Mouse (Mus musculus): ENCODE results near the gene Phldb3. TPM values are rescaled to one million over a fixed set of nuclear protein-coding genes. Genes with fewer than 3 reads are reported as not detected.

Phldb3 gene
- polyA plus RNA-seq, 1 experiment: 7.5 TPM

DNA sequence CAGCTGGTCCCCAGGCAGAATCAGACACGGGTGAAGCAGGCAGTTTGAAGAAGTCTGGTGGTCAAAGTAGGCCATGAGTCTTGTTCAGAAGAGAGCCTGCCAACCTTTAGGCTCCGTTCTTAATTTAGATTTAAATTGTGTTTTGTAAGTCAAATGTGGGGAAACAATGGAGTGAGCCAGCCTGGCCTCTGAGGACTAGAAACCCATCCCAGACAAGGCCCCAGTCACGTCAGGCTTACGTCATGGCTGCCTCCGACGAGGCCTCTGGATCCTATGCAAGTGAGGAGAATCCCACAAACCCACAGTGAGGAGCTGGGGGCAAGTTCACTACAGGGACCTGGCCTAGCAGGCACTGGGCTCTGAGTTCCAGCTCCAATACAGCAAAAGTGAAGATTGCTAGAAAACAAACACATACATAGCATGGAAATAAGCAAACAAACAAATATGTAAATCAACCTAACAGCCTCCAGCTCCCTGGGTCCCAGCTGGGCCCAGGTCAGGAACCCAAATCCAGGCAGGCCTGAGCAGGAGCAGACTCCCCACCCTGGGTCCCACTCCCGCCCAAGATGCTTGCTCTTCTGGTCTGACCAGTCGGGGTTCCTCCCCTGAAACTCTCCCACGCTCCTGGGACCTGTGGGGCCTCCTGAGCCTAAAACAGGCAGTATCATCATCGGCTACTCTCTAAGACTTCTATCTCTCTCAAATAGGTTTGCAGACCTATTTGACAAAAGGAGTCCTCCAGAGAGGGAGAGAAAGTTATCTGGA lies 19.7 kb downstream of the Phldb3 start:
- Histone ChIP-seq H3K4me3 (ENCODE audit: low read depth, low read length) (no peak overlapping the region), H3K27me3 (ENCODE audit: control insufficient read depth, insufficient read depth, low read length) (no peaks in the 10 kb centered on the region), H3K36me3 (ENCODE audit: control insufficient read depth, insufficient read depth, low read length) (peaks cover 5% of the 10 kb centered on the region; the same call in 1 of the 2 replicates), H3K27ac (ENCODE audit: insufficient read depth, low read depth, low read length) (no peak overlapping the region), H3K4me1 (ENCODE audit: control insufficient read depth, insufficient read depth, insufficient read length, low read length) (peaks cover 3% of the 10 kb centered on the region; the same call in 1 of the 2 replicates)
- 85% methylated on average over 10 of the region's 10 CpGs for WGBS
- no peak for TF ChIP-seq POLR2A (IDR thresholded peaks at IDR 0.05; ENCODE audit: low read depth, low read length)
- TF ChIP-seq CTCF (IDR thresholded peaks at IDR 0.05; ENCODE audit: extremely low read depth, insufficient read length, insufficient replicate concordance, low read depth, low read length): no peak

DNA sequence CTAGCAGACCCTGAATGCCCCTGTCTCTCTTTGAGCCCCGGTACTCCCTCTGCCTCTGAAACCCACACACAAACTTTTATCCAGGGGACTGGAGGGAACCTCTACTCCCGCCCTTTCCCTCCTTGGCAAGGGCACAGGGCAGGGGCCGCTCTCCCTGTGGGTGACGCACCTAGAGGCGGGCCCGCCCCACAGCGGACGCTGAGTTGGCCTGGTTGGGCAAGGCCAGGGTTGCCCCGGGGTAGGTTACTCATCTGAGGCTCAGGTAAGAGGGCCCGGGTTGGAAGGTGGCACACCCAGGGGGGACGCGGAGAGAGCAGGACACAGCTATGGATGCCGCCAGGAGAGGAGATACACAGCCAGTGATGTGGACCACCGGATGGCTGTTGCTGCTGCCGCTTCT lies 25.7 kb downstream of the Phldb3 start, which contains the start of gene Lypd3:
Gene Lypd3 (plus strand): TSS at position 287 of the 400 bp plus-strand sequence.
- no peaks in the 10 kb centered on the region for H3K36me3 ChIP-seq (ENCODE audit: control insufficient read depth, insufficient read depth, low read length)
- H3K4me1 ChIP-seq (ENCODE audit: control insufficient read depth, insufficient read depth, insufficient read length, low read length): peaks cover 8% of the 10 kb centered on the region
- no peak within 1 kb of the TSS for H3K27ac ChIP-seq (ENCODE audit: insufficient read depth, low read depth, low read length)
- TF ChIP-seq CTCF (IDR thresholded peaks at IDR 0.05; ENCODE audit: extremely low read depth, insufficient read length, insufficient replicate concordance, low read depth, low read length) (no peak), POLR2A (IDR thresholded peaks at IDR 0.05; ENCODE audit: low read depth, low read length) (no peak)
- peaks cover 23% of the 10 kb centered on the region for H3K27me3 ChIP-seq (ENCODE audit: control insufficient read depth, insufficient read depth, low read length)
- 20% methylated on average over 15 of the region's 15 CpGs for WGBS
- no peak within 1 kb of the TSS for H3K4me3 ChIP-seq (ENCODE audit: low read depth, low read length)

DNA sequence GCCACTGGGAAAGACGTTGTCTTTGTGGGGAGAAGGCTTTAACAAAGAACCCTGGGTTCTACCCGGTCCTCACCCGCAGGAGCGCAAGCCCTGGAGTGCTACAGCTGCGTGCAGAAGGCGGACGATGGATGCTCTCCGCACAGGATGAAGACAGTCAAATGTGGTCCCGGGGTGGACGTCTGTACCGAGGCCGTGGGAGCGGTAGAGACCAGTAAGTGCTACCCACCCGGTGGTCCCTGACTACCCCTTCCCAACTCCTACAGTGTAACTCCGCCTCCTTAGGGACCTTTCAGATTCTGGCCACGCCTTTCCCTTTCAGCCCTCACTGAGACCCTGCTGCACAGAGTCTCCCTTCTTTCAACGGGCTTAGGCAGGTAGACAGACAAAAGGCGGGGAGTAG lies 26.5 kb downstream of the Phldb3 start:
- H3K27ac ChIP-seq (ENCODE audit: insufficient read depth, low read depth, low read length): no peak overlapping the region
- no peak overlapping the region for H3K4me3 ChIP-seq (ENCODE audit: low read depth, low read length)

DNA sequence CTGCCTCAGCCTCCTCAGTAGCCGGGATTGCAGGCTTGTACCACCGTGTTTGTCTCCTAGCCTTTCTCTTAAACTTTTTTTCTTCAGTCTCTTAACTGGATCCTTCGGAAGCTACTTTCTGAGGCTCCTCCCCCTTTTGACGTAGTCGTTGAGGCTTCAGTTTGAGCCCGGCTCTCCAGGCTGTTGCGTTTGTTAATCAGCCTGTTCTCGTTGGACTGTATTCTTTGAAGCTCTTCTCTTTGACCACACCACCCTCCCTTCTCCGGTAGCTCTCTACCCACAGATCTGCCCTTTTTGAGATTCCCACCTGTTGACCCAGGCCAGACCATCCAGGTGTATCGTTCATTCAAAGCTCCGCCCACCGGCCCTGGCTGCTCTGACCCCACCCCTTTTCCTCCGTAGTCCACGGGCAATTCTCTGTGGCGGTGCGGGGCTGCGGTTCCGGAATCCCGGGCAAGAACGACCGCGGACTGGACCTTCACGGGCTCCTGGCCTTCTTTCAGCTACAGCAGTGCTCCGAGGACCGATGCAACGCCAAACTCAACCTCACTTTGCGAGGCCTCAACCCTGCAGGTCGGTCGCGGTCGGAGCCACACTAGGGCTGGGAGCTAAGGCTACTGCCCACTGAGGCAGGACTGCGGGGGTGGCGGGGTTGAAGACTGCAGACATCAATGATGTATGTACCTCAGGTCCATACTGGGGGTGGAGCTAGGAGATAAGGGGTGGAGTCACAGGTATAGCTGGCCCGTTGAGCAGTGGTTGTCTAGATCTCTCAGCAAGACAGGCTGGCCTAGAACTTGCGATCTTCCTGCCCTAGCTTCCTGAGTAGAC lies 27.7 kb downstream of the Phldb3 start:
- H3K27ac ChIP-seq (ENCODE audit: insufficient read depth, low read depth, low read length): no peak overlapping the region
- TF ChIP-seq POLR2A (IDR thresholded peaks at IDR 0.05; ENCODE audit: low read depth, low read length) (no peak), CTCF (IDR thresholded peaks at IDR 0.05; ENCODE audit: extremely low read depth, insufficient read length, insufficient replicate concordance, low read depth, low read length) (no peak)
- H3K36me3 ChIP-seq (ENCODE audit: control insufficient read depth, insufficient read depth, low read length): no peaks in the 10 kb centered on the region
- 2% methylated on average over 35 of the region's 35 CpGs for WGBS
- peak overlapping the region; percentile 61 for H3K4me3 ChIP-seq (ENCODE audit: low read depth, low read length)
- H3K27me3 ChIP-seq (ENCODE audit: control insufficient read depth, insufficient read depth, low read length): peaks cover 23% of the 10 kb centered on the region
- H3K4me1 ChIP-seq (ENCODE audit: control insufficient read depth, insufficient read depth, insufficient read length, low read length): peaks cover 8% of the 10 kb centered on the region

More for the DNA sequence above, 26.5 kb downstream of the Phldb3 start:
- Histone ChIP-seq H3K4me1 (ENCODE audit: control insufficient read depth, insufficient read depth, insufficient read length, low read length) (peaks cover 8% of the 10 kb centered on the region), H3K27me3 (ENCODE audit: control insufficient read depth, insufficient read depth, low read length) (peaks cover 23% of the 10 kb centered on the region), H3K36me3 (ENCODE audit: control insufficient read depth, insufficient read depth, low read length) (no peaks in the 10 kb centered on the region)
- 7% methylated on average over 18 of the region's 18 CpGs for WGBS
- TF ChIP-seq CTCF (IDR thresholded peaks at IDR 0.05; ENCODE audit: extremely low read depth, insufficient read length, insufficient replicate concordance, low read depth, low read length) (no peak), POLR2A (IDR thresholded peaks at IDR 0.05; ENCODE audit: low read depth, low read length) (no peak)

DNA sequence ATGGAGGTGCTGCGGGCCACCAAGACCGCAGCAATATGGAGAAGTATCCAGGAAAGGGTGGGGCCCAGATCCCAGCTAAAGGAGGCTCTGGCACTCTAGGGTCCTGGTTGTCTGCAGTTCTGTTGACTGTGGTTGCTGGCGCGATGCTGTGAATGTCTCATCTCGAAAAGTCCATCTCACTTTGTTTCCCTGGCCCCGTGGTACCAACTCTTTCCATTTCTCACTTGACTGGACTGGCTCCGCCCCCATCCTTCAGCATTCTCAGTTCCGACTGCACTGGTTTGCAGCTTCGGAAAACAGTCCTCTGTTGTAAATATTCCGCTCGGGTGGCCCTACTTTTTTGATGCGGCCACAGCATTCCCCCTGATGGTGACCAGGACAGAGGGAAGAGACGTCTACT lies 29.9 kb downstream of the Phldb3 start:
- no peak for TF ChIP-seq POLR2A (IDR thresholded peaks at IDR 0.05; ENCODE audit: low read depth, low read length)
- no peak for TF ChIP-seq CTCF (IDR thresholded peaks at IDR 0.05; ENCODE audit: extremely low read depth, insufficient read length, insufficient replicate concordance, low read depth, low read length)
- Histone ChIP-seq H3K27ac (ENCODE audit: insufficient read depth, low read depth, low read length) (no peak overlapping the region), H3K36me3 (ENCODE audit: control insufficient read depth, insufficient read depth, low read length) (no peaks in the 10 kb centered on the region), H3K4me1 (ENCODE audit: control insufficient read depth, insufficient read depth, insufficient read length, low read length) (peaks cover 8% of the 10 kb centered on the region), H3K27me3 (ENCODE audit: control insufficient read depth, insufficient read depth, low read length) (peaks cover 23% of the 10 kb centered on the region), H3K4me3 (ENCODE audit: low read depth, low read length) (no peak overlapping the region)
- WGBS: 62% methylated on average over 13 of the region's 13 CpGs

DNA sequence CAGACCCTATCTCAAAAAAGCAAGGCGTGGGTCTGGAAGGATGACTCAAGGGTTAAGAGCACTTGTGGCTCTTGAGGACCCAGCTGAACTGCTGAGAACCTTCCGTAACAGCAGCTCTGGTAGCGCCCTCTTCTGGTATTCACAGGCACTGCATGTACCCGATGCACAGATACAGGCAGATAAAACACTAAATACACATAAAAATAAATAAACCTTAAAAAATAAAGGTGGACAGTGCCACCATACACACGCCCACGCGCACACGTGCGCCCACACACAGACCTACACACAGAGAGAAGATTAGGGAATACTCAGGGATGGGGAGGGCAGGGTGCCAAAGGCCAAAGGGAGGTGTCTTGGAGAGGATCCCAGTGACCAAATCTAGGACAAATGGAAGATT lies 31.9 kb downstream of the Phldb3 start:
- Histone ChIP-seq H3K4me3 (ENCODE audit: low read depth, low read length) (no peak overlapping the region), H3K36me3 (ENCODE audit: control insufficient read depth, insufficient read depth, low read length) (no peaks in the 10 kb centered on the region), H3K27ac (ENCODE audit: insufficient read depth, low read depth, low read length) (no peak overlapping the region), H3K27me3 (ENCODE audit: control insufficient read depth, insufficient read depth, low read length) (peaks cover 13% of the 10 kb centered on the region), H3K4me1 (ENCODE audit: control insufficient read depth, insufficient read depth, insufficient read length, low read length) (peaks cover 8% of the 10 kb centered on the region)
- WGBS: 6% methylated on average over 9 of the region's 9 CpGs
- peak; percentile 84; the same call in 1 of the 2 replicates for TF ChIP-seq CTCF (IDR thresholded peaks at IDR 0.05; ENCODE audit: extremely low read depth, insufficient read length, insufficient replicate concordance, low read depth, low read length)
- TF ChIP-seq POLR2A (IDR thresholded peaks at IDR 0.05; ENCODE audit: low read depth, low read length): no peak

DNA sequence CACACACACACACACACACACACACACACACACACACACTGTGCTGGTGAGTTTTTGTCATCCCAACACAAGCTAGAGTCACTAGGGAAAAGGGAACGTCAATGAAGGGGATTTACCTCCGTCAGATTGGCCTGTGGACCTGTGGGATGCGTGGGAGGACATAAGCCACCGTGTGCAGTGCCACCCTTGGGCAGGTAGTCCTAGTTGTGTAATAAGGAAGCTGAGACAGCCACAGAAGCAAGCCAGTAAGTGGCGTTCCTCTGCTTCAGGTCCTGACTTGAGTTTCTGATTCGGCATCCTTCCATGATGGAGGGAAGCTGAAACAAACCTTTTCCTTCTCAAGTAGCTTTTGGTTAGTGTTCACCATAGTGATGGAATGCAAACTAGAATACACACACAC lies 33.9 kb downstream of the Phldb3 start:
- Histone ChIP-seq H3K27me3 (ENCODE audit: control insufficient read depth, insufficient read depth, low read length) (0 out of 2 replicates have a peak, but pooled peaks cover 5% of the 10 kb centered on the region), H3K27ac (ENCODE audit: insufficient read depth, low read depth, low read length) (no peak overlapping the region), H3K36me3 (ENCODE audit: control insufficient read depth, insufficient read depth, low read length) (no peaks in the 10 kb centered on the region), H3K4me1 (ENCODE audit: control insufficient read depth, insufficient read depth, insufficient read length, low read length) (no peaks in the 10 kb centered on the region), H3K4me3 (ENCODE audit: low read depth, low read length) (no peak overlapping the region)
- 68% methylated on average over 6 of the region's 6 CpGs for WGBS
- TF ChIP-seq POLR2A (IDR thresholded peaks at IDR 0.05; ENCODE audit: low read depth, low read length) (no peak), CTCF (IDR thresholded peaks at IDR 0.05; ENCODE audit: extremely low read depth, insufficient read length, insufficient replicate concordance, low read depth, low read length) (no peak)
